Mouse (Mus musculus) CH12.LX (cell line): ENCODE measurements around the gene Col18a1.

ENCODE experiments used
- CTCF ChIP-seq, 2 experiments: IDR thresholded peaks in 1 of 2; conservative IDR thresholded peaks in 1 of 2; 2 replicates each; pipeline ENCODE4 v1.5.1; 2011 to 2012; ENCODE audit warnings: low read depth in 2 of 2, low read length in 2 of 2, improper control_type of control experiment in 1 of 2, inconsistent platforms in 1 of 2, mild to moderate bottlenecking in 1 of 2, moderate library complexity in 1 of 2
- E2F4 ChIP-seq: IDR thresholded peaks from 2 replicates; pipeline ENCODE4 v1.6.1; 2011; ENCODE audit warnings: low read depth, low read length, improper control_type of control experiment; ENCODE audit not compliant: insufficient replicate concordance
- EP300 ChIP-seq: IDR thresholded peaks from 2 replicates; pipeline ENCODE4 v1.6.1; 2011; ENCODE audit warnings: low read length, improper control_type of control experiment
- JUND ChIP-seq: conservative IDR thresholded peaks from 2 replicates; pipeline ENCODE4 v1.6.1; 2011; ENCODE audit warnings: low read depth, low read length, improper control_type of control experiment
- KAT2A ChIP-seq: IDR thresholded peaks from 2 replicates; pipeline ENCODE4 v1.6.1; 2012; ENCODE audit warnings: low read length, improper control_type of control experiment, inconsistent platforms; ENCODE audit not compliant: insufficient replicate concordance
- POLR2A ChIP-seq: IDR thresholded peaks from 2 replicates; pipeline ENCODE4 v1.6.1; 2011; ENCODE audit warnings: low read depth, mild to moderate bottlenecking, improper control_type of control experiment, low read length
- POLR2AphosphoS2 ChIP-seq: IDR thresholded peaks from 2 replicates; pipeline ENCODE4 v1.6.1; 2011; ENCODE audit warnings: low read depth, low read length, improper control_type of control experiment
- SMC3 ChIP-seq: IDR thresholded peaks from 2 replicates; pipeline ENCODE4 v1.6.1; 2011; ENCODE audit warnings: low read depth, low read length, improper control_type of control experiment
- TBP ChIP-seq: conservative IDR thresholded peaks from 2 replicates; pipeline ENCODE4 v1.6.1; 2011; ENCODE audit warnings: low read depth, low read length, improper control_type of control experiment
- TCF12 ChIP-seq: IDR thresholded peaks from 2 replicates; pipeline ENCODE4 v1.6.1; 2014; ENCODE audit warnings: low read depth, mild to moderate bottlenecking, inconsistent platforms, low read length, improper control_type of control experiment

GRCm38 (mm10) chr10:77151551-77152002 lies 14.8 kb downstream of the Col18a1 start:
- no peak for TF ChIP-seq CTCF (conservative IDR thresholded peaks at IDR 0.05 in 1 of 2, IDR thresholded peaks at IDR 0.05 in 1 of 2; ENCODE audit: low read depth in 2 of 2, low read length in 2 of 2)
- TF ChIP-seq KAT2A = no peak
- TF ChIP-seq EP300 = no peak
- no peak for TF ChIP-seq POLR2AphosphoS2
- TF ChIP-seq SMC3 = no peak
- TF ChIP-seq TCF12 = no peak
- TF ChIP-seq E2F4 = no peak
- no peak for TF ChIP-seq POLR2A
- no peak for TF ChIP-seq TBP
- no peak for TF ChIP-seq JUND
